ENCODE assay signal across 9 mouse cellular contexts in the genomic region with DNA sequence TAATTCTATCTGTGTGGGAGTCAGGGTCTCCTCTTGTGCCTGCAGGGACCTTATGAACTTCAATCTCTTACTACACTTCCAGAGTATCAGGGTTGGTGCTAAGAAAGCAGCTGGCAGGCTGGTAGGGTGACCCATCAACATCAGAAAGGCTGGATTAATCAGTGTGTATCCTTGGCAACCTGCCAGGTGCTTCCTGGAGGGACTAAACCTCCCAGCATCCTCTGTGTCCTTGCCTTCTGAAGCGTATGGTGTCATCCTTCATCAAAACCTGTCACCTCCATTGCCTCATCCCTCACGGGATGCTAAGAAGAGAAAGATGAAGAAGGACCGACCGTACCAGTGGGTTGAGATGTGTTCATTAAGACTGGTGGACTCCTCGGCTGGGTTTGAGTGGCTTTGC. TPM values are rescaled to one million over a fixed set of nuclear protein-coding genes. Genes with fewer than 3 reads are reported as not detected.
DNase-seq lines count a peak whose midpoint lies in the region; ATAC-seq and TF ChIP-seq lines count a peak whose summit lies in the region.
"Had no signal": no experiment of that assay in that cellular context is flagged by ENCODE, and none has a peak within 500 bp of the region (broad histone marks: within the 10 kb centered on the region; RNA-seq: fewer than 3 reads in every experiment).

No protein-coding gene starts in this region.

- H3K4me1 ChIP-seq in cerebellum, adult 2 months (ENCODE audit: control insufficient read depth, insufficient read depth, low read length) = peaks cover 13% of the 10 kb centered on the region
- H3K4me1 ChIP-seq in hindbrain, embryonic 16.5 days (ENCODE audit: control insufficient read depth, insufficient read depth, low read depth, low read length) = peaks cover 17% of the 10 kb centered on the region
- H3K4me1 ChIP-seq in neural tube, embryonic 14.5 days (ENCODE audit: control insufficient read depth, insufficient read depth, low read length) = peaks cover 10% of the 10 kb centered on the region; the same call in 1 of the 2 replicates

- TF ChIP-seq POLR2A in cerebellum, adult 2 months (IDR thresholded peaks at IDR 0.05; ENCODE audit: borderline replicate concordance, insufficient read depth, low read length) = no peak

- no peaks in the 10 kb centered on the region for H3K27me3 ChIP-seq in cerebellum, adult 2 months (ENCODE audit: control insufficient read depth, insufficient read depth, low read length)
- H3K27me3 ChIP-seq in hindbrain, embryonic 16.5 days (replicated peaks; ENCODE audit: control insufficient read depth, insufficient read depth, low read length) = no peaks in the 10 kb centered on the region
- H3K27me3 ChIP-seq in neural tube, embryonic 14.5 days (ENCODE audit: control insufficient read depth, insufficient read depth, low read length) = no peaks in the 10 kb centered on the region
- H3K27me3 ChIP-seq: lung, embryonic 15.5 days had no signal

- no peak overlapping the region for H3K4me2 ChIP-seq in hindbrain, embryonic 16.5 days (ENCODE audit: low read length)
- no peak overlapping the region for H3K4me2 ChIP-seq in neural tube, embryonic 14.5 days (ENCODE audit: low read depth, low read length)
- H3K4me2 ChIP-seq: lung, embryonic 15.5 days had no signal

- no peaks in the 10 kb centered on the region for H3K9me3 ChIP-seq in hindbrain, embryonic 16.5 days (ENCODE audit: control insufficient read depth, low read length)
- no peaks in the 10 kb centered on the region for H3K9me3 ChIP-seq in neural tube, embryonic 14.5 days (ENCODE audit: control insufficient read depth, low read length)
- H3K9me3 ChIP-seq: lung, embryonic 15.5 days had no signal

- WGBS in cerebellum, adult 2 months = 42% methylated on average over 5 of the region's 5 CpGs
- WGBS in hindbrain, embryonic 16.5 days = 24% methylated on average over 5 of the region's 5 CpGs
- 34% methylated on average over 5 of the region's 5 CpGs for WGBS in neural tube, embryonic 14.5 days

- no peaks in the 10 kb centered on the region for H3K36me3 ChIP-seq in hindbrain, embryonic 16.5 days (ENCODE audit: control insufficient read depth, insufficient read depth, low read length)
- no peaks in the 10 kb centered on the region for H3K36me3 ChIP-seq in neural tube, embryonic 14.5 days (ENCODE audit: control insufficient read depth, insufficient read depth, low read length)
- H3K36me3 ChIP-seq: lung, embryonic 15.5 days had no signal

- no peak overlapping the region for H3K9ac ChIP-seq in hindbrain, embryonic 16.5 days (ENCODE audit: low read depth, low read length)
- no peak overlapping the region for H3K9ac ChIP-seq in neural tube, embryonic 14.5 days (replicated peaks; ENCODE audit: low read depth, low read length)
- H3K9ac ChIP-seq: lung, embryonic 15.5 days had no signal

- no peak overlapping the region for H3K27ac ChIP-seq in cerebellum, adult 2 months (ENCODE audit: insufficient read depth, low read length)
- H3K27ac ChIP-seq in hindbrain, embryonic 16.5 days (ENCODE audit: low read depth, low read length) = peak overlapping the region; percentile 48
- H3K27ac ChIP-seq in neural tube, embryonic 14.5 days (ENCODE audit: low read depth, low read length) = peak overlapping the region; percentile 1; the same call in 1 of the 2 replicates

- intact Hi-C loops in heart, postnatal 14 days (cut with DNase I) = no loop called here

- H3K4me3 ChIP-seq in cerebellum, adult 2 months (replicated peaks; ENCODE audit: insufficient read depth, low read depth, low read length) = no peak overlapping the region
- H3K4me3 ChIP-seq in hindbrain, embryonic 16.5 days (ENCODE audit: low read length) = no peak overlapping the region
- no peak overlapping the region for H3K4me3 ChIP-seq in neural tube, embryonic 14.5 days (ENCODE audit: low read depth, low read length)
- H3K4me3 ChIP-seq: lung, embryonic 15.5 days had no signal

- DNase-seq in kidney, adult 18-20 months = peak; percentile 11
- DNase-seq in kidney, adult 11 months = no peak
- DNase-seq in cerebellum, adult 2 months = peak; percentile 55 to 60
- DNase-seq in layer of hippocampus, adult 11-12 months (ENCODE audit: low spot score) = no peak
- DNase-seq in gastrocnemius, postnatal 25 days = no peak
- DNase-seq in heart, postnatal 14 days = no peak

- ATAC-seq in hindbrain, embryonic 16.5 days = peak; percentile 55; the same call in 1 of the 2 replicates
- peak; percentile 45; the same call in 1 of the 2 replicates for ATAC-seq in neural tube, embryonic 14.5 days (ENCODE audit: low read depth)

- no peak for TF ChIP-seq CTCF in cerebellum, adult 2 months (IDR thresholded peaks at IDR 0.05; ENCODE audit: borderline replicate concordance, insufficient read depth, low read depth, low read length)

RNA-seq across cellular contexts. Expression of gene Clmp, which starts 8.0 kb away (rescaled TPM):
- polyA plus RNA-seq in cerebellum, adult 2 months (2012; rRNA removed) = 21.7 and 21.8 TPM in 2 replicates
- polyA plus RNA-seq in hindbrain, embryonic 16.5 days (2015; fragmentation: Nextera tagmentation; extraction: Ambion mirVana) = 49.1 and 54.2 TPM in 2 replicates
- 59.2 and 62.0 TPM in 2 replicates for polyA plus RNA-seq in neural tube, embryonic 14.5 days (2014; fragmentation: Nextera tagmentation; extraction: Ambion mirVana)
- 1 to 10 TPM; 5.3 to 6.6 TPM for total RNA-seq in gastrocnemius, postnatal 25 days (2021)
- total RNA-seq in heart, postnatal 14 days (2021) = 1 to 10 TPM; 4.2 to 6.0 TPM

RNA-seq across cellular contexts. Expression of gene Gm21915, which starts 23.4 kb away (rescaled TPM):
- not detected in 2 replicates for polyA plus RNA-seq in cerebellum, adult 2 months (2012; rRNA removed)
- polyA plus RNA-seq in hindbrain, embryonic 16.5 days (2015; fragmentation: Nextera tagmentation; extraction: Ambion mirVana) = not detected in 2 replicates
- polyA plus RNA-seq in neural tube, embryonic 14.5 days (2014; fragmentation: Nextera tagmentation; extraction: Ambion mirVana) = not detected in 2 replicates
- not detected for total RNA-seq in gastrocnemius, postnatal 25 days (2021)
- total RNA-seq in heart, postnatal 14 days (2021) = not detected
- polyA plus RNA-seq: lung, embryonic 15.5 days had no signal

Comparison
In these comparisons a context has a peak if more than half of its experiments do, and no peak if none do; other contexts are left out.
1. DNase-seq: peak in kidney, adult 18-20 months (single experiment) and cerebellum, adult 2 months (2 of 2); none in kidney, adult 11 months (single experiment), layer of hippocampus, adult 11-12 months (single experiment), gastrocnemius, postnatal 25 days (single experiment) and heart, postnatal 14 days (0 of 2).